Mouse (Mus musculus): Measurements from ENCODE around the gene Smarcb1. TPM values are rescaled to one million over a fixed set of nuclear protein-coding genes. Genes with fewer than 3 reads are reported as not detected.
"Not testable (repeated sequence)": the region's sequence is repeated elsewhere in the genome, so short reads cannot be mapped to it uniquely, and the experiment has no call there.

The Smarcb1 gene
- total RNA-seq, 1 experiment from 2014 or later: 19.4 TPM

- ATAC-seq (replicated peaks; ENCODE audit: insufficient number of reproducible peaks, low FRiP score, low TSS enrichment, poor library complexity, severe bottlenecking): no peak
Measured at GRCm38 (mm10) chr10:75896208-75896607, 25.2 kb downstream of the Smarcb1 start.

- ATAC-seq (replicated peaks; ENCODE audit: insufficient number of reproducible peaks, low FRiP score, low TSS enrichment, poor library complexity, severe bottlenecking): no peak
Measured at GRCm38 (mm10) chr10:75895730-75896129, 25.7 kb downstream of the Smarcb1 start.

GRCm38 (mm10) chr10:75894601-75895000 lies 26.8 kb downstream of the Smarcb1 start:
- no peak for ATAC-seq (replicated peaks; ENCODE audit: insufficient number of reproducible peaks, low FRiP score, low TSS enrichment, poor library complexity, severe bottlenecking)

- ATAC-seq (replicated peaks; ENCODE audit: insufficient number of reproducible peaks, low FRiP score, low TSS enrichment, poor library complexity, severe bottlenecking): peak; percentile 98
Measured at GRCm38 (mm10) chr10:75893089-75893750, 28.2 kb downstream of the Smarcb1 start, which contains the start of gene Derl3. Derl3 (plus strand) TSS chr10:75893413.

- no peak for ATAC-seq (replicated peaks; ENCODE audit: insufficient number of reproducible peaks, low FRiP score, low TSS enrichment, poor library complexity, severe bottlenecking)
Measured at GRCm38 (mm10) chr10:75889406-75890153, 31.8 kb downstream of the Smarcb1 start.

GRCm38 (mm10) chr10:75887504-75887903 lies 33.9 kb downstream of the Smarcb1 start:
- not testable (repeated sequence) for ATAC-seq (replicated peaks; ENCODE audit: insufficient number of reproducible peaks, low FRiP score, low TSS enrichment, poor library complexity, severe bottlenecking)

- no peak for ATAC-seq (replicated peaks; ENCODE audit: insufficient number of reproducible peaks, low FRiP score, low TSS enrichment, poor library complexity, severe bottlenecking)
Measured at GRCm38 (mm10) chr10:75884742-75885141, 36.7 kb downstream of the Smarcb1 start.

GRCm38 (mm10) chr10:75883232-75883552 lies 38.2 kb downstream of the Smarcb1 start:
- 0 out of 2 replicates have a peak, but pooled peaks have one; percentile 40 for ATAC-seq (replicated peaks; ENCODE audit: insufficient number of reproducible peaks, low FRiP score, low TSS enrichment, poor library complexity, severe bottlenecking)

GRCm38 (mm10) chr10:75882433-75883231 lies 38.8 kb downstream of the Smarcb1 start:
- no peak for ATAC-seq (replicated peaks; ENCODE audit: insufficient number of reproducible peaks, low FRiP score, low TSS enrichment, poor library complexity, severe bottlenecking)

- ATAC-seq (replicated peaks; ENCODE audit: insufficient number of reproducible peaks, low FRiP score, low TSS enrichment, poor library complexity, severe bottlenecking): no peak
Measured at GRCm38 (mm10) chr10:75881578-75882432, 39.6 kb downstream of the Smarcb1 start.

GRCm38 (mm10) chr10:75880771-75881577 lies 40.4 kb downstream of the Smarcb1 start:
- no peak for ATAC-seq (replicated peaks; ENCODE audit: insufficient number of reproducible peaks, low FRiP score, low TSS enrichment, poor library complexity, severe bottlenecking)

- no peak for ATAC-seq (replicated peaks; ENCODE audit: insufficient number of reproducible peaks, low FRiP score, low TSS enrichment, poor library complexity, severe bottlenecking)
Measured at GRCm38 (mm10) chr10:75880351-75880750, 41.1 kb downstream of the Smarcb1 start.

GRCm38 (mm10) chr10:75878836-75879235 lies 42.6 kb downstream of the Smarcb1 start:
- ATAC-seq (replicated peaks; ENCODE audit: insufficient number of reproducible peaks, low FRiP score, low TSS enrichment, poor library complexity, severe bottlenecking): no peak

GRCm38 (mm10) chr10:75873543-75874170 lies 47.8 kb downstream of the Smarcb1 start:
- ATAC-seq (replicated peaks; ENCODE audit: insufficient number of reproducible peaks, low FRiP score, low TSS enrichment, poor library complexity, severe bottlenecking): no peak

- peak; percentile 34; the same call in 1 of the 2 replicates for ATAC-seq (replicated peaks; ENCODE audit: insufficient number of reproducible peaks, low FRiP score, low TSS enrichment, poor library complexity, severe bottlenecking)
Measured at GRCm38 (mm10) chr10:75872915-75873542, 48.4 kb downstream of the Smarcb1 start.

GRCm38 (mm10) chr10:75872025-75872914 lies 49.1 kb downstream of the Smarcb1 start:
- no peak for ATAC-seq (replicated peaks; ENCODE audit: insufficient number of reproducible peaks, low FRiP score, low TSS enrichment, poor library complexity, severe bottlenecking)

All from monocyte, adult 5-6 weeks (primary cell).